Mouse (Mus musculus): ENCODE measurements at regions not wholly inside any gene's neighbourhood (a gene's known extent, or its start where the extent isn't known, plus 50 kb on each side); places are given as distances from the start of the nearest gene placed in this dataset.

DNA sequence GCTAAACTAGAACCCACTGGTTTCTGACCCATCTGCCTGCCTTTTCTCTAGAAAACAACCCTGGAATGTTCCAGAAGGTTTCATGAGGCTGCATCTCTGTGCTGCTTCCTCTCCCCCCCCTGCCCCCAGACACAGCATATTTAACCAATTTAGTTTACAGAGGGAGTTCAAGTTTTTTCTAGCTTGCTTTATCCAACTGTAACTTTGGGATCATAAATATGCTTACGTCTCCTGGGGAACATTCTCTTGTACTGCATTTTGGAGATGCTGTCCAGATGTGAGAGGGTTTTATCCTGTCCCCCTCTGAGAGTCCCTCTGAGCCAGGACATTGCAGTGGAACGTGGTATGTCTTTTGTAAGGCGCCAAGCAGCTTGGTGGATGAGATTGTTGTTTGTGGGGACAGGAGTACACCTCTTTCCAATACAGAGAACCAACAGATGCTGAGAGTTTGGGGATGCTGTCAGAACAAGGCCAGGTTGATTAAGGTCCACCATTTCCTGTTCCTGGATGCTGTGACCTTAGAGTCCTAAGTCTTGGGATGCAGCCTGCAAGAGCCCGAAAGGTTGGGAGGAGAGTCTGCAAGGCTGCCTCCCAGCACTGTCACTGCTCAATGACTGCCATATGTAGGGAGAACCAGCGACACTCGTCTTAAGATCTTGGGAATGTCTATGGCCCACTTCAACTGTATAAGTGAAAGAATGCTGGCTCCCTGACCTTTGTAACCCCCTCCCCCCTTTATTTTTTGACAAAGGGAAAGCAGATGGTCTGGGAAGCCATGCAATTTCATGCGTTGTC lies 51.4 kb upstream of the Tut7 start:
- no peaks in the 10 kb centered on the region for H3K36me3 ChIP-seq (ENCODE audit: control insufficient read depth, insufficient read depth, low read length)
- no peak overlapping the region for H3K4me3 ChIP-seq (ENCODE audit: insufficient read depth, low read depth, low read length)
- 87% methylated on average over 7 of the region's 7 CpGs for WGBS
- H3K4me1 ChIP-seq (ENCODE audit: control insufficient read depth, insufficient read depth, low read length) = no peaks in the 10 kb centered on the region; the same call in 1 of the 2 replicates
- TF ChIP-seq POLR2A (IDR thresholded peaks at IDR 0.05; ENCODE audit: low read depth, low read length) (no peak), CTCF (conservative IDR thresholded peaks at IDR 0.05; ENCODE audit: insufficient read depth, insufficient read length, low read depth, low read length) (no peak)
- DNase-seq = no peak
- no peaks in the 10 kb centered on the region for H3K27me3 ChIP-seq (replicated peaks; ENCODE audit: control insufficient read depth, insufficient read depth, low read length)
- H3K27ac ChIP-seq (ENCODE audit: insufficient read depth, low read depth, low read length) = no peak overlapping the region
